Mouse (Mus musculus): Measurements from ENCODE around the gene Nectin1.
A peak's percentile ranks its signal among the peaks of the same experiment; 100 is the strongest.

Gene Nectin1

DNA sequence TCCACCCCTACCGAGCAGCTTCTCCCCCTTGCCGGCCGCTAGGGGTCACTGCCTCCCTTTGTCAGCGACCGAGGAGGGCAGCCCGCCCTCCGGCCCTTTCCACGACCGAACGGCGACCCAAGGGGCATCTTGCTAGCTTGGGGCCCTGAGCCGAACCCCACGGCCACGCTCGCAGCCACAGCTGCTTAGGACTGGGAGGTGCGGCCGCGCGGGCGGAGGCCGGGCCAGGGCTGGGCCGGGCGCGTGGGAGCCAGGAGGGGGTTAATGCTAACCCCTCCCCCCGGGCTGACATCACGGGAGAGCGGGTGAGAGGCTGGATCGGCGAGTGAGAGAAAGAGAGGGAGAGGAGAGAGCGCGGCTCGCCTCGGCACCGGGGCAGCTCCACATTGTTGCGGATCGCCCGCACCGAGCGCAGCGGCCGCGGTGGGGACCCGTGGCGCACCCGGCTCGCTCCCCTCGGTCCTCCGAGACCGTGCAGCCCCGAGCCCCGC lies at the start of gene Nectin1:
Gene Nectin1 (plus strand): TSS at position 338 of the 491 bp plus-strand sequence.
- peak; percentile 79 for DNase-seq (ENCODE audit: low spot score)

DNA sequence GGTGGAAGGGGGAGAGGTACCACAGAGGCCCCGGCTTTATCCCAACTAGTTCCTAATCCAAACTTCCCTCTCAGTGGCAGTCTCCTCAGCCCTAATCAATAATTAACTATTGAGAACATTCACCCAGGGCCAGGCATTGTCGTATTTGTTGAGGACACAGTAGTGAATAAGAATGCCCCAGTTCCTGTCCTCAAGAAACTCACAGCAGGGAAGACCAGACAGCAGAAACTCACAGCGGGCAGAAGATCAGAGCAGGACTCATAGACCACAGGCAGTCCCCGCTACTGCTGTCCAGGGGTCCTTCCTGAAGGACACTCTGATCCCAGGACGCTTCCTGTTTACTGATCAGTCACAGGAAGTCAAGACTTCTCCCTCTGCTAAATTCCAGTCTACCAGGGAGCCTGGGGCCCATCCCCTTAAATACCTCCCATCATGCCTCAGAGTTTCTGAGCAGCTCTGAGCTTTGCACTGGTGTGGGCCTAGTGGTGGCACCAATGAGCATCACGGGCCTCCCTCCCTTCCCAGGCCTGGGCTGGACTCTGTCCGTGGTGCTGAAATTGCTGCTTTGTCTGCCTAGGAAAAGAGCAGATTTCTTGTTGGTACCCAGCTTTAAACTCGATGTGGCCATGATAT lies 45.6 kb upstream of the Nectin1 start:
- no peak for DNase-seq (ENCODE audit: low spot score)

DNA sequence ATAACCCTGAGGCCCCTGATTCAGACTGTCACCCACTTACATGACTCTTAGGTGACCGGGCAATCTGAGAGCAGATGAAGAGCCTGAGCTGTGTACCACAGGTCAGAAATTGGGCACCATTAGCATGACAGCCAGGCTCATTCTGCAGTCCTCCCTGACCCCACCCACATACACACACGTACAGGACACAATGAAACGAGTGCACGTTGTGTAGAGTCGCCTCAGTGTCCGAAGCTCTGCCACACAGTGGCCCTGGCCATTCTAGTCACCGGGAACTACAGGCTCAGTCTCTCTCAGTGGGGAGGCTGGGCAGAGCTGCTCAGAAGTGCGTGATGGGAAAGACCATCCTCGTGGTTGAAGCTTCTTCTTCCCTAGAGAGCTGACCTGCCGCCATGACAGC lies 44.9 kb upstream of the Nectin1 start:
- no peak for DNase-seq (ENCODE audit: low spot score)

DNA sequence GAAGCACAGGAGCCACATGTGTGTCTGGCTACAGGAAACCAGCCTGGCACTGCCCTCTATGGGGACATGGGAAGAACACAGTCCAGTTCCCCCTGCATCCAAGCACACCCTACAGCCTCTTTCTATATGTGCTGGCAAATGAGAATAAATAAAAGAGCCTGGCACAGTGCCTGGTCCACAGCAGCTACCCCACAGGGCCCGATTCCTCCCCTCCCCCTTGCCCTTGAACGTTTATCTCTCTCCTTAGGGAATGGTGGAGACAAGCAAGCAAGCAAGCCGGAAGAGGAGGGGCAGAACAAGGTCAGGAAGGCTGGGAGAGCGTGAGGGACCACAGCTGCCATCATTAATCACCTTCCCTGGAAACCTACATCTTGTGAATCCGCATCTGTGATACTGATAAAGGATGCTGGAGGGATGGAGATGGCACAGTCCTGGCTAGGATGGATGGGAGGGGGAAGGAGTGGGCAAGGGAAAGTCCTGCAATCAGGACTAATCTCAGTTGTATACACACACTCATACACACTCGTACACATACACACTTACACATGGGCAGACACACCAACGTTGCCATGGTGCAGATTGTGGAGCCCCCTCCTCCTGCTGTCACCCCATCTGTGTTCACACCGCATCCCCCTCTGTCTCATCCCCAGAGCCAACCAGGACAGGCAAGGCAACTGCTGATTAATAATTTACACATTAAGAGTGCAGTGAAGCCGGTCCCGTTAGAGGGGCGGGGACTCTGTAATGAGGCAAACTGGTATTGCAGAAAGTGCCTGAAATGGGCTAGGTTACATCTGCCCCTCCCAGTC lies 44.2 kb upstream of the Nectin1 start:
- no peak for DNase-seq (ENCODE audit: low spot score)

DNA sequence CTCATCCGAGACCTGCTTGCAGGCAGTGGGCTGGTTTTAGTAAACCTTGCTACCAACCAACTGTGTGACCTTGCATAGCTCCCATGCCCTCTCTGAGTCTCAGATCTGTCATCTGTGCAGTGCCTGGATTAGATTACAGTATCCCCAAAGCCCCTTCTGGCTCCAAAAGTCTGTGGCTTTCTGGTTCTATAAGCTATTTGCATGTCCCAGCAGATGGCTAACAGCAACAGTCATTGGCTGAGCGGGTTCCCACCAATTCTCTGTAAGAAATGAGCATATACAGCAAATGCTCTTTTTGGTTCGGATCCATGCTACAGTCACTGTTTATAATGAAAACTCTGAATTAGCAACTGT lies 43.6 kb upstream of the Nectin1 start:
- DNase-seq (ENCODE audit: low spot score), result no peak

DNA sequence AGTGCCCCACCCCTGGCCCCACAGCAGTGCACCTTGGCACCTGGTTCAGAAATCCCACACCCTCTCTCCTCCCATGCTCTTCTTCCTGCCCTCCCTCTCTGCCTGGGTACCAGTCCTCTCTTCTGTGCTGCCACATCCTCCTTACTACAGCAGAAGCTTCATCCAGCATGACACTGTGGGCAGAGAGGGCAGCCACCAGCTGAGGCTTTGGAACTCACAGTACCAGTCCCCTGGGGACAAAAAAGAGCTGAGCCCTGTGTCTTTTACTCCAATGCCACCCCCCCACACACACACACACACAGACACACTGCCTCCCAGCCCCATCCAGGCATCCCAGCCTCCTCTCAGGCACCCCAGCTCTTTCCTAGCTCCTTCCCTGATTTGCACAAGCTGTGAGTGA lies 42.0 kb upstream of the Nectin1 start:
- no peak for DNase-seq (ENCODE audit: low spot score)

DNA sequence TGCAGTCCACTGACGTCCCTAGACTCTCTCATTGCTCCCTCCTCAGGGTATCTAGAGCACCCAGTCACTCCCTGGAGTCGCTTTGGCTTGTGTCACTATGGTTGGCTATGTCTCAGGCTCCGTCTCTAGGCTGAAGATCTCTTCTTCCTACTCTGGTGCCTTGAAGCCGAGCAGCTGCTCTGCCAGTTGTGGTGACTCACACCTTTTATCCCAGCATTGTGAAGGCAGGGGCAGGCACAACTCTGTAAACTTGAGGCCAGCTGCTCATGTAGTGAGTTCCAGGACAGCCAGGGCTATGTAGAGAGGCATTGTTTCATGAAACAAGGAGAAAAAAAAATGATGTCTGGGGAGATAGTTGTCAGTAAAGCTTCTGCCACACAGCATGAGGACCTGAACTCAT lies 36.2 kb upstream of the Nectin1 start:
- no peak for DNase-seq (ENCODE audit: low spot score)

DNA sequence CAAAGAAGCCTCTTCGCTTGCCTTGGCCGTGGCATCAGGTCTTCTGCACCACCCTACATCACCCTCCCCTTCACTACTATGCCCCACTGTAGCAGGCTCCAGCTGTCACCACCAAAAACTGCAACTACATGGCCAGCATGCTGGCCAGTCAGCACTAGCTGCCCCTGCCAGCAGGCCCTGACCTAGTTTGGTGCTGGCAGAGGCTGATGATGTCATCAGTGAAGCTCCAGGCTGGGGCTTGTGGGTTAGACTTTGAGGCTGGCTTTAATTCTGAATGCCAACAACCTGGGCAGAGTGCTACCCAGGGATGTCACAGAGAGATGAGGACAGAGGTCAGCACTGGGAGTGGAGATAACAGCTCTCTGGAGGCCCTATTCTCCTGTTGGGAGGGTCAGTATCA lies 35.1 kb upstream of the Nectin1 start:
- DNase-seq (ENCODE audit: low spot score), result no peak

DNA sequence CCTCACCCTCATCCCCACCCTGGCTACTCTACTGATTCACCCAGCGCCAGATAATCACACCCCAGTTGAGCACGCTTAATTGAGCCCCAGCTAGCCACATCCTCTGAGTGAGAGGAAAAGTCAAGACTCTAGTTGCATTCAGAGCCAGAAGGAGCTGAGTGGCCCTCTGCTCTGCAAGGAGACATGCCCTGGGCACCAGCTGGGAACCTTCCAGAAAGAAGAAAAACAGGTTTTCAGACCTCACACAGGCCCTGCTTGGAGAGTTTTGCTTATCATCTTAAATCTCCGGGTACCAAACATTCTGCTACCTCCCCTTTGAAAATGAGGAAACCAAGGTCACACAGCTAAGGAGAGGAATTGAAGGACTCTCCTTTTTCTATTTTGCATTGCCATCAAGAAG lies 30.4 kb upstream of the Nectin1 start:
- DNase-seq (ENCODE audit: low spot score), result no peak

DNA sequence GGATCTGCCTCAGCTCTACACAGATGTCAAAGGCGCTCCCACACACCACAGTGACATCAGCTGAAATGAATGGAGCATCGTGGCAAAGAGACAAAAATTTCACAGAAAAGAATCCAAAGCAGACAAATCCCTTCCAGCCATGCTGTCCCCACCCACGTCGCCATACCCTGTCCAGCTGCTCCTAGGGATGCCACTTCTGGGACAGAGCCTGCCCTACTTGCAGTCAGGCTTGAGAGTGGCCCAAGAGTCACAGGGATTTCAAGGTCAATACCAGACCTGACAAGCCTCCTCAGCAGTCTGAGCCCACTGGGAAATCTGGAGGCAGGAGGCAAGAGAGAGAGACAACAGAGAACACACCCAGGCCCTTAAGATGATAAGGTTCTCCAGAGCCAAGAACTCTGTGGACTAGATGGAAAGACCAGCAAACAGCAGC lies 24.4 kb upstream of the Nectin1 start:
- no peak for DNase-seq (ENCODE audit: low spot score)

DNA sequence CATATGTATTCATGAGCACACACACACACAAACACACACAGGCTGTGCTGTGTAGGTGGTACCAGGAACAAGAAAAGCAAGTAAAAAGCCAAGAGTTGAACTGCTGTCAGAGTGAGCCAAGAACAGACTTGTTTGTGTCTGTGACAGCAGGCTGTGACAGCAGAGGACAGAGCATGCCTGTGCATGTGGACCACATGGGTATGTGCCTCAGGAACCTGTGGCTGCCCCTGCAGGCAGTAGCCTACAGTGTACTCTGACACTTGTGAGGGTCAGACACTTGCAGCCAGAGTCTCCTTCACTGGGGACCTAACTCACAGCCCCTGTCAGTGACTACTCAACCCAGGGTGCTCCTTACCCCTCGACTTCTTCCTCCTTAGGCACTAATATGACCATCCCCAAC lies 23.7 kb upstream of the Nectin1 start:
- DNase-seq (ENCODE audit: low spot score), result no peak

DNA sequence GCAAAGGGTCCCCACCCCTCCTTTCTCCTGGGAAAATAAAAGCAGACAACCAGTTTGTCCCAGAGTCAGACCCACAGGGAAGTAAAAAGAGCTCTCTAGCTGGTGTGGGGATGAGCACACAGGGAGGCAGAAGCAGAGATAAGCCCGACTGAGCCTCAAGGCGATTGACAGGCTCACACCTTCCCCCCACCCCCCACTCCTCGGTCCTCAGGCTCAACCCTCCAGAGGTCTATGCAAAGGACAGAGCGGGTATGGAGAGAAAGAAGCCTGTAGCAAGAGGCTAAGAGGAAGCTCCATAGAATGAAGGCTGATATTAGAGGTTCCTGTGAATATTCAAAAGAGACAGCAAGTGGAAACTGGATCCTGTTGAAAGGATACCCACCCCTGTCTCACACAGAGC lies 19.7 kb upstream of the Nectin1 start:
- DNase-seq (ENCODE audit: low spot score), result no peak

DNA sequence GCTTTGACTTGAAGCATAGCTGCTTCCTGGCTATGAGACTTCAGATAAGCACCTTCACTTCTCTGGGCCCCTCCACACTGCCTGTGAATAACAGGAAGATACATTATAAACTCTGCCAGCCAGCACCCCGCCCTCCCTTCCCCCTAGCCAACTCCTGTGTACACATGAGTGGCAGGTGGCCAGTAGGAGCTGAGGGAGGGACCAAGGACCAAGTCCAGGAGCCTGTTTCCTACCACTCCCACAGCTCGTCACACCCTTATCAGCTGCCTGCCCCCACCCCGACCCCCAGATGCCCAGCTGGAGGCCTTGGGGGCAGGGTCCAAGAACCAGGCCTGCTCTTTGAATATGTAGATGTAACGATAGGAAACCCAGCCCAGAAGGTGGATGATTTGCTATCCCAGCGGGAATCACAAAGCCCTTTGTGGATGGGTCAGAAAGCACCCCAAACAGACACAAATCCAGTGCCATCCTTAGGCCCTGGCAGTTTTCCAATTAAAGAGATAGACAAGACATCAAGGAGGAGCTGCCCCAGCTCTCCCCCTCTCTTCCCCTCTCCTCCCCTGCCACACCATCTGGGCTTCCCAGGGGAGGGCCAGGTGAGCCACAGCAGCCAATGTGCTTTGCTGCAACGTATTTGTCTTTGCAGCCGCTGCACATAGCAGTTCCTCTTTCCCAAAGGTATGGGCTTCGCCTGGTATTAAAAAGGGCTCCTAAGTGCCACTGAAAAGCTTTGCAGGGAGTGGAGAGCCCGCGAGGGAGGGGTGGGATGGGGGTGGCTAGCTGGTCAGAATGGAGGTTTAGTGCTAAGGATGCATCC lies 14.1 kb upstream of the Nectin1 start:
- no peak for DNase-seq (ENCODE audit: low spot score)

DNA sequence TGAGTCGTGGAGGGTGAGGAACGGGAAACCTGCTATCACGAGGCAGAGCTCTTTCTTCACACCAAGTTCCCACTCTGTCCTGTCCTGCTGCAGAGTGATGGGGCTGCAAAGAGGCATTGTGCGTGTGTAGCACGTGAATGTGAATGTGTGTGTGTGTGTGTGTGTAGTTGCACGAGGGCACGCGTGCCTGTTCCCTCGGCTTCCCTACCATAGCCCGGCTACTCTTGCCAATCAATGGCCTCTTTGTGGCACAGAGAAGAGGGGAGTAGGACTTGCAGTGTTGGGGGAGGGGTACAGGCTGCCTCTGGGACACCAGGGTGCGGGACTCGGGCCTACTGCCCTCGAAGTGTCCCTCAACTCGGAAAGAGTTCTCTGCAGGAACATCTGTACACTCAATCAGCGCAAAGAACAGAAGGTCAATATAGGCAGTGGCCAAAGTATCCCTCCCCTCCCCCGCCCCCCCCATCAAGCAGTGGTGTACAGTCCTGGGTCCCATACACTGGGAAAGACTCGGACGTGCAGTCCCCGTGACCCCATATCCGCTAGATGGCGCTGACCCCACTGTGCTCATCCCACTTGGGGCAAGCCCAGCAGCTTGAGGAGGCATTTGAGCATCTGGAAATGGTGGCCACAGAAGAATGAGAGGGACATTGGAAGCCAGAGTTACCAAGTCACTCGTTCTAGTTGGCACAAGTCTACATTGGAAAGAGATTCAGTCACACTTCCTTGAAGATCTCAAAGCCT lies 13.3 kb upstream of the Nectin1 start:
- DNase-seq (ENCODE audit: low spot score), result no peak

DNA sequence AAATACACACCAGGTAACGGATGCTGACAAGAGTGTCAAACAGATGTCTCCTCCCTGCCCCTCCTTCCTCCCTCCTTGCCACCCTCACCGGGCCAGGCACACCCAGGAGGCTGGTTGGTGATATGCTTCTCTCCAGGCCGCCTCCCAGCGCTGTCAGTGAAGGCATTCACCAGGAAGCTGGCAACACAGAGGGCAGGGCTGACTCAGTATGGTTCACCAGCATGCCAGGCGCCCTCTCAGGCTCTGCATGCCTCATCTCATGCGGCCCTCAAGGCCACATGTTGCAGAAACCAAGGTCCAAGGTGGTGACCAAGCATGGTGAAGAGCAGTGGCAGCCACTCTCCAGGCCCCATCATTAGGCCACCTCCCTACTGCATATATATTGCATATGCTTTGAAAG lies 11.9 kb upstream of the Nectin1 start:
- no peak for DNase-seq (ENCODE audit: low spot score)

DNA sequence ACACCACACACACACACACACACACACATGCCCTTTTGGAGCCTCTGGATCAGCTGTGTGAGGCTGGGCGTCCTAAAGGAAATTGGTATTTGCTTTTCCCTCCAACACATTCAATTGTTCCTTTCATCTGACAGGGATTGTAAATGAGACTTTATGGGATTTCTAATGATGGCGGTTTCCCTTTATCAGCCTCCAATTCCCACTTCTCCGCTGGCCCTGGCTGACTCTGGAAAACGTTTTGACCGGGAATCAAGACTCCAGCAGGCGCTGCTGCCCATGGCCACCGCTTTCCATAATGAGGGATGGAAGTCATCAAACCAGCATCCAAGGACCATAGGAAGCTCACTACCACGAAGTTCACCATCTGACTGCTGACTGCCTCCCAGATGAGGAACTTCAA lies 11.1 kb upstream of the Nectin1 start:
- no peak for DNase-seq (ENCODE audit: low spot score)

DNA sequence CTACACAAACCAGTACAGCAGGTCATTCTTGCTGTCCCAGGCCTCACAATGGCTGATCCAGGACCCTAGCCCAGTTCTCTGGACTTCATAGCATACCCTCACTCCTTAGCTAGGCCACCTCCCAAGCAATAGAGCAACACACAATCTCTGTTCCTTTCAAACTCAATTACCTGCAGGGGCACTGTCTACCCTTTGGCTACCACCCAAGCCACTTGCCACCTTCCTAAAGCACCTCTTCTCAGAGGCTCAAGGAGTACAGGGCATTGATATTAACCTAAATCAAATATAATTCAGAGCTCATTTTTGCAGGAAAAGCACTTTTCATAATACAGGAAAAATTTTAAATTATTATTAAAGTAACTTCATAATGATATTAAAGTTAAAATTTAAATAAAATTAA lies 8.8 kb upstream of the Nectin1 start:
- no peak for DNase-seq (ENCODE audit: low spot score)

DNA sequence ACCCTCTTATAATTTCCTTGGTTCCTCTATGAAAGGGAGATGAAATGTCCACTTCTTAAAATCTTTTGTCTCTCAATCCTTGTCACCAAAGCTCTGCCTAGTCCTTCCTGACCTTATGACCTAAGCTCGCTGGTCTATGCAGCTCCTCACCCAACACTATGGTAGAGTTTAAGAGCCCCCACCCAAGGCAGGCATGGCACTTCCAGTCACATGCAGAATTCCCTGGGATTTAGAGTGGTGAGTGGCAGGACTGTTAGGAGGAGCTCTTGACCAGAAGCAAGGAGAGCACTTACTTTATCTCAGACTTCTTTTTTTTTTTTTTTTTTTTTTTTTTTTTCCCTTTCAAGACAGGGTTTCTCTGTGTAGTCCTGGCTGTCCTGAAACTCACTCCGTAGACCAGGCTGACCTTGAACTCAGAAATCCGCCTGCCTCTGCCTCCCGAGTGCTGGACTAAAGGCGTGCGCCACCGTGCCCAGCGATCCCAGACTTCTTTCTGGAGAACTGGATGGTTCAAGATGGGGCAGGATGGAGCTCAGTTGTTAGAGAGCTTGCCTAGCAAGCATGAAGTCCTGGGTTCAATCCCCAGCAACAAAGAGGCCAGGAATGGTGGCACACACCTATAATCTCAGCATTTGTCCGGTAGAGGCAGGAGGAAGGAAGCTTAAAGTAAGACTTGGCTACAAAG lies 7.6 kb upstream of the Nectin1 start:
- no peak for DNase-seq (ENCODE audit: low spot score)

DNA sequence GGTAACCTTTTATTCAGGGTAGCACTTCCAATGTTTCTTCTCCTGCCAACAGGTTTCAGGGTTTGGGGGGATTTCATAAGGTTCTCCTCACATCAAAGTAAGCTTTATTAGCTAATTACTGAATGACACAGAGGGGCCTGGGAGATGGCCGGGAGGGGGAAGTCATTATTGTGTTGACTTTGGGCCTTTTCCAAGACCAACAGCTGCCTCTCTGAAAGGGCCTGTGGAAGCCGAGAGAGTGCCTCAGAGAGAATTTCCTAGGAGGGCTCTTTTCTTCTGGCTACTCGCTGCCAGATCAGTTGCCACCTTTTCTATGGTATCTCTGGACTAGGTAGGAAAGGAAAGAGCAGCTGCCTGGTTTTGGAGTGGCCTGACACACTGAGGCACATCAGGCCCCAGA lies 6.5 kb upstream of the Nectin1 start:
- DNase-seq (ENCODE audit: low spot score), result no peak

DNA sequence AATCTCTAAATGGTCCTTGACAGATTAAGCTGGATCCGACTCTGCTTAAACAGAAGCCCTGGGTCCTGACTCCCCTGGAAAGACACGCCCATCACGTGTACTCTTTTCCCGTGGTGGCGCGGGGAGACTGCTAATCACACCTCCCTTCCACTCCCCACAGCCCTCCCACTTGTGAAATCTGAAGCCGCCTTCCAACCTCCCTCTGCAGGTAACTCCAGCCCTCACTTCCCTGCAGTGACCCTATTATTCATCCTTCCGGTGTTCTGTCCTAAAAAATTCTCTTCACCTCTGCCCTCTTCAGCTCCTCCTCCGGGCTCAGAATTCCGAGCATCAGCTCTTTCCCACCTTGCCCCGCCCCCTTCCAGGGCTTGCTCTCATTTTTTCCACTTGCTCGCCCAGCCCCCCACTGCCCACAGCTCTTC lies 5.9 kb upstream of the Nectin1 start:
- DNase-seq (ENCODE audit: low spot score), result no peak

DNA sequence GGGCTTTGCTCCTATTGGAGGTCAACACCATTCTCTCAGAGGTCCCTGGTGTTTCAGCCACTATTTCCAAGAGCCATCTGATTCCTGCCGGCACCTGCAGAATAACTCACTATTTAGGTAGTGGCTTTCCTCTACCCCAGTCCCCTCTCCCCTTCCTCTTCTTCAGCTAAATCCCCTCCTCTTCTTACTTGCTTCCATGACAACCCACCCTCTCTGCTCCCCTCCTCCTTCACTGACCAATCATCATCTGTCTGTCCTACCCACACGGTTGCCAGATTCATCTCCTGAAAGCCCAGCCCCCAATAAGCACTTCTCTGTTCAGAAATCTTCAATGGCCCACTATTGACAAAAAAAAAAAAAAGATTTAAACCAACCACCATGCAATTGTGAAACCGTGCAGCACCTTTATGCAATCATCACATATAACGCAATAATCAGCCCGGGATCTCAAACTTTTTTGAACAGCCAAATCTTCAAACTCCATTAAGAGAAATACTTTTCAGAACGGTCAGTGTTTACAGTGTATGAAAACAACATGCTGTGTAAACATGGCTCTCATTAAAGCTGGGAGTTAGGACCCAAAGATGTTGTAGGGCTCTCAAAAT lies 5.2 kb upstream of the Nectin1 start:
- no peak for DNase-seq (ENCODE audit: low spot score)

Data from left cerebral cortex, adult 11 months (tissue).